Mouse (Mus musculus) heart, embryonic 16.5 days (tissue): ENCODE data around the gene Wdtc1. TPM values are rescaled to one million over a fixed set of nuclear protein-coding genes. Genes with fewer than 3 reads are reported as not detected.
A peak's percentile ranks its signal among the peaks of the same experiment; 100 is the strongest.

Experiments used
- ATAC-seq: fragments of 200-750 bp; cut with Nextera tagmentation; replicated peaks from 2 replicates; pipeline ENCODE4 v1.8.0; 2017; ENCODE audit warnings: moderate number of reproducible peaks; ENCODE audit not compliant: insufficient read depth, low FRiP score; ENCODE audit errors: extremely low read depth
- H3K27ac ChIP-seq: fragments of 300-500 bp; sonication (generic); 2 replicates; pipeline ENCODE4 v1.5.1; 2014; ENCODE audit warnings: mild to moderate bottlenecking, low read length, control low read depth, moderate library complexity
- H3K27me3 ChIP-seq: fragments of 300-500 bp; sonication (generic); 2 replicates; pipeline ENCODE4 v1.6.1; 2014; ENCODE audit warnings: low read length, mixed read lengths; ENCODE audit not compliant: control insufficient read depth, insufficient read depth
- H3K36me3 ChIP-seq: fragments of 300-500 bp; sonication (generic); 2 replicates; pipeline ENCODE4 v1.6.1; 2014; ENCODE audit not compliant: control insufficient read depth, insufficient read depth
- H3K4me1 ChIP-seq: fragments of 300-500 bp; sonication (generic); 2 replicates; pipeline ENCODE4 v1.6.1; 2014; ENCODE audit warnings: low read length, mixed read lengths; ENCODE audit not compliant: control insufficient read depth, insufficient read depth
- H3K4me2 ChIP-seq: fragments of 300-500 bp; sonication (generic); 2 replicates; pipeline ENCODE4 v1.6.1; 2014; ENCODE audit warnings: low read depth, mild to moderate bottlenecking, control low read depth, low read length
- H3K4me3 ChIP-seq: fragments of 300-500 bp; sonication (generic); 2 replicates; pipeline ENCODE4 v1.5.1; 2014; ENCODE audit warnings: mild to moderate bottlenecking, control low read depth, low read length
- H3K9ac ChIP-seq: fragments of 300-500 bp; sonication (generic); 2 replicates; pipeline ENCODE4 v1.6.1; 2014; ENCODE audit warnings: low read length, control low read depth
- H3K9me3 ChIP-seq: fragments of 300-500 bp; sonication (generic); replicated peaks from 2 replicates; pipeline ENCODE4 v1.6.1; 2016; ENCODE audit warnings: low read length; ENCODE audit not compliant: control insufficient read depth
- WGBS: fragments of 180-500 bp; shearing (Covaris S2); extraction: QIAGEN DNeasy Blood & Tissue Kit; methylation state at CpG from one replicate; pipeline ENCODE4 v1.1.7; 2014; 5-methylcytosine and 5-hydroxymethylcytosine counted together
- polyA plus RNA-seq: library from polyadenylated mRNA; unstranded; fragments of >200 nt; fragmentation: Nextera tagmentation; extraction: Ambion mirVana; gene quantifications from 2 replicates; pipeline ENCODE4 v1.2.1, GENCODE M21; 2015

The Wdtc1 gene
- polyA plus RNA-seq, 1 experiment from 2014 or later = 13.7 TPM

- no peak overlapping the region for H3K27ac ChIP-seq
- no peak overlapping the region for H3K4me2 ChIP-seq
- no peak overlapping the region for H3K9ac ChIP-seq
- no peak for ATAC-seq
- WGBS = 69% methylated on average over 4 of the region's 4 CpGs
- no peaks in the 10 kb centered on the region for H3K9me3 ChIP-seq
- H3K4me3 ChIP-seq = no peak overlapping the region
- H3K36me3 ChIP-seq = no peaks in the 10 kb centered on the region
- H3K27me3 ChIP-seq = no peaks in the 10 kb centered on the region
- H3K4me1 ChIP-seq = peaks cover 72% of the 10 kb centered on the region
Measured at GRCm38 (mm10) chr4:133394981-133395573, 41.8 kb upstream of the Wdtc1 start.

- ATAC-seq = no peak
- WGBS = 58% methylated on average over 18 of the region's 18 CpGs
- H3K27me3 ChIP-seq = no peaks in the 10 kb centered on the region
- H3K9me3 ChIP-seq = no peaks in the 10 kb centered on the region
- peaks cover 53% of the 10 kb centered on the region for H3K4me1 ChIP-seq
- H3K4me3 ChIP-seq = no peak overlapping the region
- peak overlapping the region; percentile 32; the same call in 1 of the 2 replicates for H3K9ac ChIP-seq
- H3K4me2 ChIP-seq = 0 out of 2 replicates have a peak overlapping the region, but pooled peaks have one; percentile 5
- H3K36me3 ChIP-seq = no peaks in the 10 kb centered on the region
- H3K27ac ChIP-seq = peak overlapping the region; percentile 75
Measured at GRCm38 (mm10) chr4:133391185-133392040, 38.1 kb upstream of the Wdtc1 start.

GRCm38 (mm10) chr4:133390585-133390984 is 37.3 kb upstream of the Wdtc1 start:
- 79% methylated on average over 6 of the region's 6 CpGs for WGBS
- Histone ChIP-seq H3K36me3 (no peaks in the 10 kb centered on the region), H3K9me3 (no peaks in the 10 kb centered on the region), H3K9ac (no peak overlapping the region), H3K4me2 (no peak overlapping the region), H3K4me1 (peaks cover 47% of the 10 kb centered on the region), H3K27ac (peak overlapping the region; percentile 58), H3K4me3 (no peak overlapping the region), H3K27me3 (no peaks in the 10 kb centered on the region)
- no peak for ATAC-seq

DNA sequence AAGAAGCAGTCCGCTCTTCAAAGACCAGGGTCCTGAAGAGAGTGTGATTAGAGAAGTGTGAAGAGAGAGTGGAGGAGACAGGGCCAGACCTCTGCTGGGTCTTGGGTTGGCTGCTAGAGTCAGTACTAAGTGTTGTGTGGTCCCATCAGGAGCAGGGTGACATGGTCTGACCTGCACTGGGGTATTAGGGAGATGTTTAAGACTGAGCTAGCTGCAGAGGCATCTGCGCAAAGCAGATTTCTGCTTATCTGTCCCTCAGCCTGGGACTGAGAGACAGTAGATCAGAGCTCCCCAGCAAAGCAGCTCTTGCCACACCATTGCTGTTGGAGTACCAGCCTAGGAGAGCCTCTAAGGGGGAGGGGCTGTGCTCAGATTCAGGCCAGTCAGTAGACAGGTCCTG is 36.8 kb upstream of the Wdtc1 start:
- no peak for ATAC-seq
- H3K4me1 ChIP-seq = peaks cover 45% of the 10 kb centered on the region
- H3K27me3 ChIP-seq = no peaks in the 10 kb centered on the region
- H3K9me3 ChIP-seq = no peaks in the 10 kb centered on the region
- H3K4me2 ChIP-seq = no peak overlapping the region
- no peaks in the 10 kb centered on the region for H3K36me3 ChIP-seq
- no peak overlapping the region for H3K9ac ChIP-seq
- peak overlapping the region; percentile 58; the same call in 1 of the 2 replicates for H3K27ac ChIP-seq
- H3K4me3 ChIP-seq = no peak overlapping the region
- 68% methylated on average over 2 of the region's 2 CpGs for WGBS

- Histone ChIP-seq H3K4me3 (no peak overlapping the region), H3K9ac (0 out of 2 replicates have a peak overlapping the region, but pooled peaks have one; percentile 34), H3K36me3 (no peaks in the 10 kb centered on the region), H3K9me3 (no peaks in the 10 kb centered on the region), H3K27ac (peak overlapping the region; percentile 85), H3K4me1 (peaks cover 35% of the 10 kb centered on the region), H3K4me2 (peak overlapping the region; percentile 39), H3K27me3 (no peaks in the 10 kb centered on the region)
- WGBS = 50% methylated on average over 16 of the region's 16 CpGs
- ATAC-seq = peak; percentile 74
Measured at GRCm38 (mm10) chr4:133388781-133389552, 35.7 kb upstream of the Wdtc1 start.

GRCm38 (mm10) chr4:133387053-133387452 is 33.8 kb upstream of the Wdtc1 start:
- Histone ChIP-seq H3K4me3 (no peak overlapping the region), H3K9me3 (no peaks in the 10 kb centered on the region), H3K27me3 (no peaks in the 10 kb centered on the region), H3K9ac (no peak overlapping the region), H3K4me1 (peaks cover 32% of the 10 kb centered on the region), H3K36me3 (no peaks in the 10 kb centered on the region), H3K27ac (no peak overlapping the region), H3K4me2 (no peak overlapping the region)
- ATAC-seq = no peak

GRCm38 (mm10) chr4:133386061-133386797 is 32.9 kb upstream of the Wdtc1 start:
- Histone ChIP-seq H3K4me3 (no peak overlapping the region), H3K36me3 (no peaks in the 10 kb centered on the region), H3K27ac (no peak overlapping the region), H3K9me3 (no peaks in the 10 kb centered on the region), H3K27me3 (no peaks in the 10 kb centered on the region), H3K9ac (no peak overlapping the region), H3K4me1 (peaks cover 25% of the 10 kb centered on the region), H3K4me2 (no peak overlapping the region)
- no peak for ATAC-seq
- WGBS = 75% methylated on average over 7 of the region's 7 CpGs

GRCm38 (mm10) chr4:133381141-133381540 is 27.9 kb upstream of the Wdtc1 start:
- no peaks in the 10 kb centered on the region for H3K9me3 ChIP-seq
- no peak for ATAC-seq
- no peak overlapping the region for H3K4me3 ChIP-seq
- H3K9ac ChIP-seq = no peak overlapping the region
- no peak overlapping the region for H3K27ac ChIP-seq
- no peaks in the 10 kb centered on the region for H3K27me3 ChIP-seq
- H3K36me3 ChIP-seq = no peaks in the 10 kb centered on the region
- H3K4me2 ChIP-seq = no peak overlapping the region
- H3K4me1 ChIP-seq = peaks cover 36% of the 10 kb centered on the region
- 59% methylated on average over 8 of the region's 8 CpGs for WGBS
